Mouse (Mus musculus) erythroblast, embryonic 14.5 days (primary cell): ENCODE results near the gene Lrsam1. TPM values are rescaled to one million over a fixed set of nuclear protein-coding genes. Genes with fewer than 3 reads are reported as not detected.

Source experiments
- H3K27me3 ChIP-seq: 2 replicates; pipeline ENCODE4 v1.6.1; 2012; ENCODE audit warnings: inconsistent platforms; ENCODE audit not compliant: control insufficient read depth
- H3K36me3 ChIP-seq: 2 replicates; pipeline ENCODE4 v1.6.1; 2012; ENCODE audit warnings: mild to moderate bottlenecking, inconsistent platforms; ENCODE audit not compliant: control insufficient read depth
- H3K4me1 ChIP-seq: 2 replicates; pipeline ENCODE4 v1.6.1; 2012; ENCODE audit warnings: inconsistent platforms; ENCODE audit not compliant: control insufficient read depth
- H3K4me3 ChIP-seq: replicated peaks from 2 replicates; pipeline ENCODE3; 2012; ENCODE audit warnings: moderate library complexity, mild to moderate bottlenecking, inconsistent platforms
- H3K9me3 ChIP-seq: 2 replicates; pipeline ENCODE4 v1.6.1; 2012; ENCODE audit warnings: low read length, inconsistent platforms, mixed read lengths; ENCODE audit not compliant: control insufficient read depth
- GATA1 ChIP-seq: IDR thresholded peaks from 2 replicates; pipeline ENCODE4 v1.6.1; 2012; ENCODE audit warnings: low read length, inconsistent platforms, mixed read lengths
- TAL1 ChIP-seq: IDR thresholded peaks from 3 replicates; pipeline ENCODE4 v1.6.1; 2012; ENCODE audit warnings: low read length, inconsistent platforms, mixed read lengths
- polyA plus RNA-seq: library from polyadenylated mRNA; stranded (reverse); fragments of >175 nt; gene quantifications from 2 replicates; pipeline ENCODE4 v1.2.3, GENCODE M21; 2012

The Lrsam1 gene
- polyA plus RNA-seq, 1 experiment: 0.18 TPM

DNA sequence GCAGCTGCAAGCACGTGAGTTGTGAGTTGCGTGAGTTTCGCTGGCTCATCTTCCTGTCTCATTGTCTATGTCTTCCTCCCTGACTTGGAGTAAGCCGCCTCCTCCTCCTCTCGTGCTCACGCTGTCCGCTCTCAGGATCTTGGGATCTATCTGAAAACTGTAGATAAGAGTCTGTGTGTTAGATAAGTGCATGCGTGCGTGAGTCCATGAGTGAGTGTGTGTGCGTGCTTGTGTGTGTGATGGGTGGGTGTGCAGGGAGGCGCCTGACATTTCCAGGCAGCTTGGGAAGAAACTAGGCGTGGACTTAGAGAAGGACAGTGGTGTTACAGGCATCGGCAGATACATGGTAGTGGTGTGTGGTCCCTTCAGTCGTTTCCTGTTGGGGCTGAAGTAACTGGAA, 68.9 kb downstream of the Lrsam1 start:
- H3K4me1 ChIP-seq: peaks cover 25% of the 10 kb centered on the region
- H3K9me3 ChIP-seq: no peaks in the 10 kb centered on the region
- H3K27me3 ChIP-seq: no peaks in the 10 kb centered on the region
- H3K36me3 ChIP-seq: no peaks in the 10 kb centered on the region
- no peak overlapping the region for H3K4me3 ChIP-seq
- no peak for TF ChIP-seq TAL1
- no peak for TF ChIP-seq GATA1

- no peak for TF ChIP-seq TAL1
- TF ChIP-seq GATA1: no peak
- Histone ChIP-seq H3K9me3 (no peaks in the 10 kb centered on the region), H3K27me3 (no peaks in the 10 kb centered on the region), H3K36me3 (no peaks in the 10 kb centered on the region), H3K4me1 (peaks cover 25% of the 10 kb centered on the region), H3K4me3 (no peak overlapping the region)
Observed at GRCm38 (mm10) chr2:32891278-32891677, 70.1 kb downstream of the Lrsam1 start.

- Histone ChIP-seq H3K36me3 (no peaks in the 10 kb centered on the region), H3K4me3 (no peak overlapping the region), H3K9me3 (no peaks in the 10 kb centered on the region), H3K27me3 (no peaks in the 10 kb centered on the region), H3K4me1 (peaks cover 20% of the 10 kb centered on the region)
- TF ChIP-seq GATA1: no peak
- no peak for TF ChIP-seq TAL1
Observed at GRCm38 (mm10) chr2:32890280-32890679, 71.1 kb downstream of the Lrsam1 start.

GRCm38 (mm10) chr2:32888551-32888950, 72.9 kb downstream of the Lrsam1 start:
- no peaks in the 10 kb centered on the region for H3K36me3 ChIP-seq

DNA sequence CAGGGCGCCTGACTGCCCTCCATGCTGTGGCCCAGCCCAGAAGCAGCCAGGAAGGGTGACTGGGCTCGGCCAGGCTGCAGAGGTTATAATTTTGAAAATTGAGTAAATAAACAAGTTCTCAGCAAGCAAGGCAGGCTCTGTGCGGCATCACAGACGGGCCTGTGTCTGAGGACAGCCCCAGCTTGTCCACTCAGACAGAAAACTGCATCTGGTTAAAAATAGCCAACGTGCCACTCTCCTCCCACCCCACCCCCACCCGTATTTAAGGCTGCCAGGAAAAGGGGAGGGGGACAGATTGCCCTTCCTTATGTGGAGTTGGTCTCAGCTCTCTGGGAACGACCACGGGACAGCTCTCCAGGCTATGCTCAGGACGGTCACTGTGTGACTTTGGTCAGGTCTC, 73.4 kb downstream of the Lrsam1 start:
- H3K27me3 ChIP-seq: no peaks in the 10 kb centered on the region
- no peak overlapping the region for H3K4me3 ChIP-seq
- H3K36me3 ChIP-seq: no peaks in the 10 kb centered on the region
- TF ChIP-seq TAL1: no peak
- TF ChIP-seq GATA1: no peak
- no peaks in the 10 kb centered on the region for H3K9me3 ChIP-seq
- H3K4me1 ChIP-seq: peaks cover 20% of the 10 kb centered on the region

More at GRCm38 (mm10) chr2:32888551-32888950, 72.9 kb downstream of the Lrsam1 start:
- H3K4me3 ChIP-seq: no peak overlapping the region
- no peaks in the 10 kb centered on the region for H3K27me3 ChIP-seq
- TF ChIP-seq GATA1 (no peak), TAL1 (no peak)
- no peaks in the 10 kb centered on the region for H3K9me3 ChIP-seq
- peaks cover 20% of the 10 kb centered on the region for H3K4me1 ChIP-seq

DNA sequence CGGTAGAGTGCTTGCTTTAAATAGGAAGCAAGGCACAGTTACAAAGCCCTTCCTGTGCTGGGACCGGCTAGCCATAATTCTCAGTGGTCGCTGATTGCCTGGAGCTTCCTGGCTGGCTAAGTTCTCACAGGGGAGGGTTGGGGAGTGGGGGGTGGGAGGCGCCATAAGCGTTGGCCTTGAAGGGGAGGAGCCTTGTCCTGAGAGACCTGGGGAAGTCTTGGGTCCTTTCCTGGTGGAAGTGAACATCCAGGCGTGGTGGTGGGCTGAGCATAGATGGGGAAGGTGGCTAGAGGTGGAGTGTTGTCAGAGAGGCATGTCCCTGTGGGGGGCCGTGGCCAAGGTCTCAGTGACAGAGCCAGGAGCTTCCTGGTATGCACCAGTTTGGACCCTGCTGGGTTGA, 76.7 kb downstream of the Lrsam1 start:
- H3K27me3 ChIP-seq: no peaks in the 10 kb centered on the region

GRCm38 (mm10) chr2:32882283-32883043, 79.0 kb downstream of the Lrsam1 start:
- peaks cover 4% of the 10 kb centered on the region for H3K4me1 ChIP-seq
- peaks cover 3% of the 10 kb centered on the region for H3K27me3 ChIP-seq
- H3K9me3 ChIP-seq: no peaks in the 10 kb centered on the region
- no peaks in the 10 kb centered on the region for H3K36me3 ChIP-seq
- TF ChIP-seq TAL1: no peak
- TF ChIP-seq GATA1: no peak
- H3K4me3 ChIP-seq: no peak overlapping the region

More for the DNA sequence above, 76.7 kb downstream of the Lrsam1 start:
- no peak overlapping the region for H3K4me3 ChIP-seq
- TF ChIP-seq GATA1 (no peak), TAL1 (no peak)
- no peaks in the 10 kb centered on the region for H3K9me3 ChIP-seq
- H3K4me1 ChIP-seq: peaks cover 3% of the 10 kb centered on the region
- no peaks in the 10 kb centered on the region for H3K36me3 ChIP-seq

GRCm38 (mm10) chr2:32881723-32882122, 79.7 kb downstream of the Lrsam1 start:
- H3K4me1 ChIP-seq: peaks cover 11% of the 10 kb centered on the region
- H3K36me3 ChIP-seq: no peaks in the 10 kb centered on the region
- H3K9me3 ChIP-seq: no peaks in the 10 kb centered on the region
- no peak overlapping the region for H3K4me3 ChIP-seq
- no peak for TF ChIP-seq GATA1
- TF ChIP-seq TAL1: no peak
- H3K27me3 ChIP-seq: peaks cover 10% of the 10 kb centered on the region

DNA sequence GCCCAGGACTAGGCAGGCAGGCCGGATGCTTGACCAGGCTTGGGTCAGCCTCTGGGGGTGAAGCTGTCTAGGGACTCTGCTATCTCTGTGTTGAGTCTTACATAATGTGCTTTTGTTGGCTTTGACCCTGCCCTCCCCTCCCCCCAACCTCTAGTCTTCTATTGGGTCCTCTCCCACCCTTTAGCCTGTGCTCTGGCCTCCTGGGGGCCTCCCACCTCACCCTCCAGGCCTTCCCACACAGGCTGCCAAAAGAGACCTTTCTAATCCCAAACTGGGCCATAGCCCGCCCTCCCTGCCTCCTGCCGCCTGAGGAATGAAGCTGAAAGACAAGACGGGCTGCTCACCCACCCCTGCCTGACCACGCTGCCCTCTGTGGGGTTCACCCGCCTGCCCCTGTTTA, 80.4 kb downstream of the Lrsam1 start:
- TF ChIP-seq GATA1: no peak
- no peak for TF ChIP-seq TAL1
- Histone ChIP-seq H3K36me3 (no peaks in the 10 kb centered on the region), H3K9me3 (no peaks in the 10 kb centered on the region), H3K4me3 (no peak overlapping the region), H3K4me1 (peaks cover 18% of the 10 kb centered on the region), H3K27me3 (peaks cover 17% of the 10 kb centered on the region)
